Mouse (Mus musculus) neural tube, embryonic 13.5 days (tissue): ENCODE results near the gene Olfr1406. TPM values are rescaled to one million over a fixed set of nuclear protein-coding genes. Genes with fewer than 3 reads are reported as not detected.
"Not testable (repeated sequence)": the region's sequence is repeated elsewhere in the genome, so short reads cannot be mapped to it uniquely, and the experiment has no call there.

Source experiments
- ATAC-seq: fragments of 200-750 bp; cut with Nextera tagmentation; 2 replicates; pipeline ENCODE4 v1.8.0; 2017; ENCODE audit warnings: low read depth, mild to moderate bottlenecking, moderate TSS enrichment, moderate library complexity
- H3K27ac ChIP-seq: fragments of 300-500 bp; sonication (generic); replicated peaks from 2 replicates; pipeline ENCODE4 v1.5.1; 2015; ENCODE audit warnings: moderate library complexity, mild to moderate bottlenecking, inconsistent platforms
- H3K27me3 ChIP-seq: fragments of 300-500 bp; sonication (generic); 2 replicates; pipeline ENCODE4 v1.6.1; 2015; ENCODE audit warnings: mild to moderate bottlenecking, inconsistent platforms
- H3K36me3 ChIP-seq: fragments of 300-500 bp; sonication (generic); 2 replicates; pipeline ENCODE4 v1.6.1; 2015; ENCODE audit warnings: mild to moderate bottlenecking, inconsistent platforms
- H3K4me1 ChIP-seq: fragments of 300-500 bp; sonication (generic); replicated peaks from 2 replicates; pipeline ENCODE4 v1.6.1; 2015; ENCODE audit warnings: inconsistent platforms
- H3K4me2 ChIP-seq: fragments of 300-500 bp; sonication (generic); 2 replicates; pipeline ENCODE4 v1.6.1; 2015; ENCODE audit warnings: inconsistent platforms, mild to moderate bottlenecking, moderate library complexity
- H3K4me3 ChIP-seq: fragments of 300-500 bp; sonication (generic); 2 replicates; pipeline ENCODE4 v1.5.1; 2015; ENCODE audit warnings: mild to moderate bottlenecking, inconsistent platforms
- H3K9ac ChIP-seq: fragments of 300-500 bp; sonication (generic); 2 replicates; pipeline ENCODE4 v1.6.1; 2015; ENCODE audit warnings: moderate library complexity, mild to moderate bottlenecking, inconsistent platforms
- H3K9me3 ChIP-seq: fragments of 300-500 bp; sonication (generic); 2 replicates; pipeline ENCODE4 v1.6.1; 2016; ENCODE audit warnings: inconsistent platforms
- WGBS: fragments of 180-500 bp; shearing (Covaris S2); methylation state at CpG from one replicate; pipeline ENCODE4 v1.1.7; 2015; 5-methylcytosine and 5-hydroxymethylcytosine counted together
- polyA plus RNA-seq: library from polyadenylated mRNA; unstranded; fragments of >200 nt; fragmentation: Nextera tagmentation; extraction: Ambion mirVana; gene quantifications from 2 replicates; pipeline ENCODE4 v1.2.1, GENCODE M21; 2015

Olfr1406 gene
- 0.06 TPM in 1 of 2 replicates, not detected in the other for polyA plus RNA-seq

DNA sequence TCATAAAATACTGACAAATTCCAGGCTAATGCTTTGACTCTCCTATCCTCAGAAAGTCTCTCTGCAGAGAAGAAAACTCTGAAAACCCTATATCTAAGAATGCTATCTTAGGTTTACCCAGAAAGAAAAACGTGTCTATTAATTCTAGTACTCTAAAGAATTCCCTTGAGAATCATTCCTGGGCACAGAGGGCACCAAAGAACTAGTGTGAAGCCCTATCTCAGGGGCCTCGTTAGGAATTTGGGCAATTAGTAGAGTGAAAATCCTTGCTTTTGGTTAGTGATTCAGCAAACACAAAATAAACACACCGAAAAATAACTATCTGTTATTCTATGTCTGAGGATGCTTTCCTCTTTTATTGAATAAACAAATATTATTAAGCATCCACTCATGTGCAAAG, at the start of gene Olfr1406:
Gene Olfr1406 (minus strand): TSS at position 101 of the 400 bp plus-strand sequence.
- Histone ChIP-seq H3K9ac (no peak within 1 kb of the TSS), H3K4me2 (no peak within 1 kb of the TSS)

DNA sequence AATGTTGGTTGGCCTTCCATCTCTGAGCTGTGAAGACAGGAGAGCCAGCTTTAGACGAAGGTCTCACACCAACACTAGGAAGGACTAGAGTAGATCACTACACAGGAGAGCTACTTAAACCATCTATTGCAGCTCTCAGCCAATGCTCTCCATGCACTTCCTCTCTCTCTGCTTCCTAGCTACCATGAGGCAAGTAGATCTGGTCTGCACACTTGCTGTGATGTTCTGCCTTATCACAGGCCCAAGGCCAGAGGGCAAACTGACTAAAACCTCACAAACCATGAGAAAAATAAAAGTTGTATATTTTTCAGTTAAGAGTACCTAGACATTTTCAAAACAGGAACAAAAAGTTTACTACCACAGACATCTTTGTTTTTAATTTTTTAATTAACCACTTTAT, 46.6 kb upstream of the Olfr1406 start:
- H3K9ac ChIP-seq = not testable (repeated sequence)

More for the DNA sequence above, at the start of gene Olfr1406:
- Histone ChIP-seq H3K4me1 (no peaks in the 10 kb centered on the region), H3K4me3 (no peak within 1 kb of the TSS), H3K27ac (no peak within 1 kb of the TSS), H3K36me3 (no peaks in the 10 kb centered on the region), H3K27me3 (no peaks in the 10 kb centered on the region), H3K9me3 (no peaks in the 10 kb centered on the region)
- ATAC-seq = no peak
- WGBS = 66% methylated on average over 3 of the region's 3 CpGs

DNA sequence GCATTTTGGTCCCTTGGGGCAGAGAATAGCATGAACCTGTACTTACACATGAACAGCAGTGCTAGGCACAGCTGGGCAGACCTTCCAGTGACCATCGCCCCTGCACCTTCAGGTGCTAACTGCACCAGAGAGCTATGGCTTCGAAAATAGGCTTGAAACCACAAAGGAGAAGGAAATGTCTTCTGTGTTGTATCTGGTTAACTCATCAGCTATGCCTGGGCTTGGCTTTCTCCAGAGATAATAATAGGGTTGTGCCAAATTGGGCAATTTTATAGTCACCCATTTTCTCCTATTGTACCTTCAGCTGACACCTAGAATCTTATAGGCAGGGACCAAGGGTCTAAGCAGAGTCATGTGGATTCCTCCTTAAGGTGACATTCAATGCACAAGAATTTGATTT, 36.6 kb upstream of the Olfr1406 start, which contains the start of gene Fcer1a:
Gene Fcer1a (minus strand): TSS at position 134 of the 400 bp plus-strand sequence.
- H3K4me3 ChIP-seq = no peak within 1 kb of the TSS
- H3K9me3 ChIP-seq = no peaks in the 10 kb centered on the region
- H3K27ac ChIP-seq = no peak within 1 kb of the TSS
- ATAC-seq = no peak
- H3K4me1 ChIP-seq = no peaks in the 10 kb centered on the region
- WGBS = 90% methylated on average over 2 of the region's 2 CpGs
- H3K9ac ChIP-seq = no peak within 1 kb of the TSS
- H3K27me3 ChIP-seq = no peaks in the 10 kb centered on the region
- H3K4me2 ChIP-seq = no peak within 1 kb of the TSS
- H3K36me3 ChIP-seq = no peaks in the 10 kb centered on the region

More for the DNA sequence above, 46.6 kb upstream of the Olfr1406 start:
- not testable (repeated sequence) for H3K4me1 ChIP-seq, H3K27ac ChIP-seq, H3K27me3 ChIP-seq, H3K9me3 ChIP-seq, H3K4me3 ChIP-seq, H3K36me3 ChIP-seq, H3K4me2 ChIP-seq, ATAC-seq
- WGBS = 95% methylated on average over 1 of the region's 1 CpGs

DNA sequence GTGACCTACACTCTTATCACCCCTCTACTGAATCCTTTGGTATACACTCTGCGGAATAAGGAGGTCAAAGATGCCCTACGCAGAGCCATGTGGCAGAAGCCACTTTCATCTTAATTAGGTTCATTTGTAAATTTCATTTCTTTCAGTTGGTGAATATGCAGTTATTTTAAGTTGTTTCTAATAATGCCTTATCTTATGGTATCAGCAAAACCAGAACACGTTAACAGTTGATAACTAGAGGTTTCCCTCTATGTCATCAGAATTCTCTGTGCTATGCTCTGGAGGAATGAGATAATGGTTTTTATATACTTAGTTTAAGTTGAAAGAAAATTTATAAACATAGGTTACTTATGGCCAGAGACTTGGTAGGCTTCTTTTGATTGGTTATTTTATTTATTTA, 26.0 kb upstream of the Olfr1406 start:
- no peaks in the 10 kb centered on the region for H3K4me1 ChIP-seq
- no peak overlapping the region for H3K4me3 ChIP-seq
- H3K9ac ChIP-seq = no peak overlapping the region
- H3K27ac ChIP-seq = no peak overlapping the region
- H3K27me3 ChIP-seq = no peaks in the 10 kb centered on the region
- H3K36me3 ChIP-seq = no peaks in the 10 kb centered on the region
- 97% methylated on average over 3 of the region's 3 CpGs for WGBS
- no peak for ATAC-seq
- H3K9me3 ChIP-seq = no peaks in the 10 kb centered on the region
- H3K4me2 ChIP-seq = no peak overlapping the region

DNA sequence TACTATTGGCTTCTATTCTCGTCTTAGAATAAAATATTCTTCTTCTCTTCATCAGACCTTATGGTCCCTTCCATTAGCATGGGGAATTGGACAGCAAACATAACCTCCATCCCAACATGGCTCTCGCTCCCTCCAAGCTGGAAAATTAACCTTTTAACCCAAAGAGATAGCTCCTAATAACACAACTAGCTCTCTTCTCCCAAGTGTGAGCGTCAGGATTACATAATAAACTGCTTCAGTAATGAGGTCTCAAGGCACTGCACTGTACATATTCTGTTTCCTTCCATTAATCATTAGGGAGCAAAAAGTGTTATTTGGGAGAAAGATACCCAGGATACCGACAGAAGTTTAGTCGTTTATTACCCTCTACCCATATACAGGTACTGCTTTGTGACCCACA, 21.7 kb upstream of the Olfr1406 start, which contains the start of gene Olfr1404:
Gene Olfr1404 (plus strand): TSS at position 301 of the 400 bp plus-strand sequence.
- no peak within 1 kb of the TSS for H3K9ac ChIP-seq
- 81% methylated on average over 5 of the region's 5 CpGs for WGBS
- H3K27ac ChIP-seq = no peak within 1 kb of the TSS
- no peak within 1 kb of the TSS for H3K4me2 ChIP-seq
- H3K4me1 ChIP-seq = no peaks in the 10 kb centered on the region
- no peak for ATAC-seq
- H3K36me3 ChIP-seq = no peaks in the 10 kb centered on the region
- no peaks in the 10 kb centered on the region for H3K9me3 ChIP-seq
- no peak within 1 kb of the TSS for H3K4me3 ChIP-seq
- no peaks in the 10 kb centered on the region for H3K27me3 ChIP-seq

DNA sequence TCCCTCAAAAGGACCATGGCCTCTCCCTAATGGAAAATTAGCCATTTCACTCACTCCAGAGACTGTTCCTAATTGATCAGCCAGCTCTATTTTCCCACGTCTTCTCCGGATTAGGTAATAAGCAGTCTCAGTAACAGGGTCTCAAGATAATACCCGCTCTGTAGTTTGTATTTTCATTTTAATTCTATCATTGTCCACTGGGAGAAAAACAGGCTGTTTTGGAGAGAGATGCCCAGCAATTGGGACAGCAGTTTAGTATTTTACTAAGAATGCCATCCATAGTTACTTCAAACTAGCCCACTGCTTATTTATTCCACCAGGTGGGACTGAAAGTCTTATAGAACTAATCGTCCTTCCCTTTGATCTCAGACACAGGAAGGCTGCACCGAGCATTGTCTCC, 7.1 kb upstream of the Olfr1406 start, which contains the start of gene Olfr218:
Gene Olfr218 (plus strand): TSS at position 301 of the 400 bp plus-strand sequence.
- H3K9ac ChIP-seq = no peak within 1 kb of the TSS
- no peak within 1 kb of the TSS for H3K4me3 ChIP-seq
- H3K9me3 ChIP-seq = no peaks in the 10 kb centered on the region
- H3K36me3 ChIP-seq = no peaks in the 10 kb centered on the region
- no peak within 1 kb of the TSS for H3K4me2 ChIP-seq
- ATAC-seq = no peak
- no peak within 1 kb of the TSS for H3K27ac ChIP-seq
- no peaks in the 10 kb centered on the region for H3K4me1 ChIP-seq
- H3K27me3 ChIP-seq = no peaks in the 10 kb centered on the region
- WGBS = 75% methylated on average over 5 of the region's 5 CpGs

DNA sequence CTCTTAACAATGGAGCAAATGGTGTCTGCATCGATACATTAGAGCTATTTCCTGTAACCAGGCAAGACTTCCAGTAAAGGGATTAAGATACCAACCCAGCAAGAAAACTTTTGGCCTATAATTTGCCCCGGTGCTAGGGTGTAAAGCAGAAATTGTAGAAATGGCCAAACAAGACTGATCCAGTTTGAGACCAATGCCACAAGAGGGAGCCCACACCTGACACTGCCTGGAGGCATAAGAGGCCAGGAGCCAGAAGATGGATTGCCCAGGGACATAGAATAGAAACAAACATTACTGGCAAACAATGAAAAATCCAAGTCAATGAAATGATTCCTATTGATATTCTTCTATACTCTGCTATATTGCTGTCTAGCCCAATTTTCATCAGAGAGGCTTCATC, 5.9 kb upstream of the Olfr1406 start:
- H3K4me3 ChIP-seq = no peak overlapping the region
- WGBS = 80% methylated on average over 2 of the region's 2 CpGs
- H3K4me1 ChIP-seq = no peaks in the 10 kb centered on the region
- H3K4me2 ChIP-seq = no peak overlapping the region
- no peaks in the 10 kb centered on the region for H3K36me3 ChIP-seq
- H3K9ac ChIP-seq = no peak overlapping the region
- H3K9me3 ChIP-seq = no peaks in the 10 kb centered on the region
- H3K27ac ChIP-seq = no peak overlapping the region
- H3K27me3 ChIP-seq = no peaks in the 10 kb centered on the region
- ATAC-seq = no peak

DNA sequence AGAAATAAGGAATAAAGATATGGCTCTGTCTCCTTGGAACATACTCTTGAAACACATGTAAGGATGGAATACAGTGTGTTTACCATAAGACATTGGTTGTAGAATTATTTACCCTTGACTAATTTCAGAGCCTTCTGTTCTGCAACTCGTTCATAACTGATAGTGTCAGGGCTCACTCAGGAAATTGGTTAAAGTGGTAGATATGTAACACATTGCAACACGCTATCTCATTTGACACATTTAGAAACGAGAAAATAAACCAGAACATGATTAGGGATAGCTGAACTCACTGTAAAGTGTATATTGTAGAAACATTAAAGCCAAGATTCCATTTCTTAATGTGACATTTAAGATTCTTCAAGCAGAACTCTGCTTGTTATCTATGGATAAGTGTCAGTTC, 1.6 kb upstream of the Olfr1406 start:
- 80% methylated on average over 3 of the region's 3 CpGs for WGBS
- Histone ChIP-seq H3K4me3 (no peak overlapping the region), H3K4me1 (no peaks in the 10 kb centered on the region), H3K27ac (no peak overlapping the region), H3K9me3 (no peaks in the 10 kb centered on the region), H3K36me3 (no peaks in the 10 kb centered on the region), H3K27me3 (no peaks in the 10 kb centered on the region), H3K4me2 (no peak overlapping the region), H3K9ac (no peak overlapping the region)
- no peak for ATAC-seq

DNA sequence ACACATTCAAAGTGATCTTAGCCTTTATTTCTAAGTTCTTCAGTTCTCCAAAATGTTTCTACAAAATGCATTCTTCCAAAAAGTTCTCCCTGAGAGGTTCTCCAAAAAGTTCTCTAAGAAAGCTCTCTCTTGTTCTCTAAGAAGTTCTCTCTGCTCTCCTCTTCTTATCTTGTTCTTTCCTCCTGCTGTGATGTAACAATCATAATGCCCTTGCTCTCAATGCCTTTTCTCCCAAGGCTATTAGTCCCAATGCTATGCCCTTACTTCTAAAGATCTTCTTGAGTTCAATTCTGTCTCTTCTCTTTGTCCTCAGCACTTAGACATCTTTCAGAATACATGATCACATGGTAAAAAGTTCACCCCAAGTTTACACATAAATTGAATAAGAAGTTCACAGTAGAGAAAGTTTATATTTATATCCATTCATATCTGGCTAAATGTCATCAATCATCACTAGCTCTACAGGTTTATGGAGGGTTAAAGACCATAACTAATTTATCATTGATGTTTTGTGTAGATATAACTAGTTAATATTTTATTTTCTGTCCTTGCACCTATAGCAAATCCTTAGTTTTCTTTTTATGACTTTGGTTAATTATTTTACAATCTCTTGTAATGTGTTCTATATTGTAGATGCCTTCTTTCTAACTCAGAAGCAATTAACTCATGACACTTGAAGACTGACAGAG, 16.1 kb downstream of the Olfr1406 start:
- Histone ChIP-seq H3K36me3 (no peaks in the 10 kb centered on the region), H3K27ac (no peak overlapping the region), H3K4me1 (no peaks in the 10 kb centered on the region), H3K9me3 (no peaks in the 10 kb centered on the region), H3K9ac (no peak overlapping the region), H3K4me3 (no peak overlapping the region), H3K27me3 (no peaks in the 10 kb centered on the region), H3K4me2 (no peak overlapping the region)
- no peak for ATAC-seq

DNA sequence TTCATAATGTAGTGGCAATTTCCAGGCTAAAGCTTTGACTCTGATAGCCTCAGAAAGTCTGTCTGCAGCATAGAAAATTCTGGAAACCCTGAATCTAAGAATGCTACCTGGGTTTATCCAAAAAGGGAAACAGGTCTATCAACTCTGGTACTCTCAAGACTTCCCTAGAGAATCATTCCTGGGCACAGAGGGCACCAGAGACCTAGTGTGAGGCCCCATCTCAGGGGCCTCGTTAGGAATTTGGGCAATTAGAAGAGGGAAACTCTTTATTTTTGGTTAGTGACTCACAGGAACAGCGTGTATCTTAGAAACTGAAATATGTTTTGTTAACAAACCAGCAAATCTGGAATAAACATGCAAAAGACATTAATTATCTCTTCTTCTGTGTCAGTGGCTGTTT, 53.2 kb downstream of the Olfr1406 start, which contains the start of gene Olfr1408:
Gene Olfr1408 (minus strand): TSS at position 101 of the 400 bp plus-strand sequence.
- no peaks in the 10 kb centered on the region for H3K36me3 ChIP-seq
- no peak for ATAC-seq
- 79% methylated on average over 2 of the region's 2 CpGs for WGBS
- H3K4me1 ChIP-seq = no peaks in the 10 kb centered on the region
- H3K4me2 ChIP-seq = no peak within 1 kb of the TSS
- no peak within 1 kb of the TSS for H3K4me3 ChIP-seq
- no peaks in the 10 kb centered on the region for H3K9me3 ChIP-seq
- no peaks in the 10 kb centered on the region for H3K27me3 ChIP-seq
- H3K9ac ChIP-seq = no peak within 1 kb of the TSS
- no peak within 1 kb of the TSS for H3K27ac ChIP-seq
